Mouse (Mus musculus) lung, postnatal 4 days (tissue): Measurements from ENCODE around the gene Olfr1453.
"Not testable (repeated sequence)": the region's sequence is repeated elsewhere in the genome, so short reads cannot be mapped to it uniquely, and the experiment has no call there.

Experiments used
- DNase-seq, 2 experiments: peaks; one replicate each; pipeline ENCODE4 v3.0.0; 2021

The Olfr1453 gene

GRCm38 (mm10) chr19:13028227-13028626, at the start of gene Olfr1453:
Olfr1453 (minus strand) TSS chr19:13028327.
- no peak for DNase-seq

- no peak for DNase-seq
Measured at GRCm38 (mm10) chr19:13060310-13060709, 32.2 kb upstream of the Olfr1453 start, which contains the start of gene Olfr1454. Olfr1454 (plus strand) TSS chr19:13060610.

- DNase-seq: no peak
Measured at GRCm38 (mm10) chr19:12994714-12995113, 33.4 kb downstream of the Olfr1453 start, which contains the start of gene Olfr1451. Olfr1451 (plus strand) TSS chr19:12995014.

GRCm38 (mm10) chr19:12992316-12992715, 35.8 kb downstream of the Olfr1453 start:
- DNase-seq: not testable (repeated sequence)
